Mouse (Mus musculus): ENCODE data around the gene Lipm.

The Lipm gene

DNA sequence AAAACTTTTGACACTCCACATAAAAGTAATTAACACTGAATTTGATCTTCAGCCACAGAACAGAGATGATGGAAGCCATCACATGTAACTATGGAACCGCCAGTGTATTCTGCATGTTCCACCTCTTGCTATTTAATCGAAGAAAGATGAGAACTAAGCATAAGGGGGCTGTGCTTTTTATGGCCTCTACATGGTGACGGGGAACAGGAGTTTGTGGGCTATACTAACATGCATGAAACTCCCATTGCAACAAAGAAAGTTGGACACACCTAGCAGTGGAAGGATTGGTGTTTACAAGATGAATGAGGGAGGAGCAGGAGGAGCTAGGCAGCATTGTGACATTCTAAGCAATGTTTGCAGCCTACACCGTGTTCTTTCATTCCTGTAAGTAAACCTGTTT, at the start of gene Lipm:
Gene Lipm, plus strand, starts transcription at position 301 of the 400 bp plus-strand sequence.
- DNase-seq (ENCODE audit: extremely low spot score, low spot score): no peak

DNA sequence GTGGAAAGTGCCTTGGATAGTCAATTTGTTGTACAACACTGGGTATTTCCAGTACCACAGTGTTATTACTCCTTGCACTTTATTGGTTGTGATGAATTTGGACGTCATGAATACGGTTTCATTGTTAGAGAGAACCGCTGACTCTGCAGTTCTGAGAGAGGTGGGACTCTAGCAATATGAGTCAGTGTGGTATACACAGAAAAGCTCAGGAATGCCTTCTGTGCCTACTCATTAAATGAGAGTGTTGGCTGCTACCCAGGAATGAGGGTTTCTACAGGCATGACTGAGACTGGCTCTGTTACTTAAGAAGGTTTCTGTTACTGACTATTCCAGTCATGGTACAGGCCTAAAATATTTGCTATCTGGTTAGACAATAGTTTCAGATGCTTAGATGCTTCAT, 49.2 kb upstream of the Lipm start:
- DNase-seq (ENCODE audit: extremely low spot score, low spot score): no peak

DNA sequence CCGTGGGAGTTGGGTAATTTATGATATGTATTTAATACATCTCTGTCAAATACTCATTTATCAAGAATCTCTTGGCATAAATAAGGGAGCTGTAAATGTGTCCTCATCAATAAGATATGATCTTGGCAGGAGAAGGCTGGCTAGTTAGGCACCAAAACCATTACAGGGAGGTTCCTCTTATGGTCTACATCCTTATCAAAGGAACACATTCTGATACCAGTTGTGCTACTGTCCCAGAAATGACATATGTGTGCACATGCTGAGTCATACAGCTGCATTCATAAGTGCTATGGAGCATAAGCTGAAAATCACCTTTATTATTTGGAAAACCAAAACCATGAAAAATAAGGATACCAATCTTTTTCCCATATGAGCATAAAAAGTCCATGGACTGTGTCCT, 37.2 kb upstream of the Lipm start:
- DNase-seq (ENCODE audit: extremely low spot score, low spot score): no peak

DNA sequence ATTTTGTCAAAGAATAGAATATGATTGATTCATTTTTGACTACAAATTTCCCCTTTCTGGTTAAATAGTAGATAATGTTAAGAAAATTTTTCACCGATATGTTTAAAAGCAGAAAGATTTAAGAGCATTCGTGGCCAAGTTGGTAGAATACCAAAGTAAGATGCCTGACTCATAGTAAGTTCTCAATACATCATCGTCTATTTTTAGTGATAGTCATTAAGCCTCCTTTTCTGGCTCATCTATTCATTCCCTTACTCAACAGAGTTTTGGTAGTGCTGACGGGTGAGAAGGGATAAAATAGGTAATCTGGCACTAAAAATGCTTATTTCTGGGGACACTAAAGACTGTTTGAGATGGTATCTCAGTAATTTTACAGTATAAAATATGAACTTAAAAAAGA, 36.7 kb upstream of the Lipm start:
- no peak for DNase-seq (ENCODE audit: extremely low spot score, low spot score)

DNA sequence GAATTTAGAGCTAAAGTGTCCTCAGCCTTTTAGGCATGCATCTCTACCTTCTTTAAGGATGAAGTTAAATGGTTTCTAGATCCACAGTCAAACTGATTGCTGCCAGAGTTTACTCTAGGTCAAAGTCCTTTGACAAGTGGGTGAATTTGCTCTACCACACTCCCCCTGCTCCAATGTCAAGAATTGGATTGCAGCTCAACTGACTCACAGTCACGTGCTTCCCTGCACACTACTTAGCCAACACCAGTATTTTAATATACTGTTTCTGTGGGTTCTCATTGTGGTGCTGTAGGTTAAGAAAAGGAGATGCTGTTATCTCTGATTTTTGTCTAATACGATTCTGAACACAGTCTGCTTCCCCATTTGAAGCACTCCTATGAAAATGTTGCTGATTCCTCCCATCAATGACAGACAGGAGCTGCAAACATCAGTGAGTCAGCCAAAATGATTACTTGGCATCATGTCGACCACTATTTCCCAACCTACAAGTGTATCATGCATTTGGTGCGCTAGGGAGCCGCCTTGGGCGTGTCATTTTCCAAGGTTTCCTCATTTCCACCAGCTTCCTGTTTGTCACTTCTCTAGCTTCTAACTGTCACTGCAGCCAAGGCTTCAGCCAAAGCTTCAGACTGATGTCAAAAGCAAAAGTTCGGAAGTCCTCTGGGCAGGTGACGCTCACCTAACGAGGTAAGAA, 33.8 kb upstream of the Lipm start, which contains the start of gene Lipn:
Gene Lipn, plus strand, starts transcription at position 580 of the 694 bp plus-strand sequence.
- DNase-seq (ENCODE audit: extremely low spot score, low spot score): no peak

DNA sequence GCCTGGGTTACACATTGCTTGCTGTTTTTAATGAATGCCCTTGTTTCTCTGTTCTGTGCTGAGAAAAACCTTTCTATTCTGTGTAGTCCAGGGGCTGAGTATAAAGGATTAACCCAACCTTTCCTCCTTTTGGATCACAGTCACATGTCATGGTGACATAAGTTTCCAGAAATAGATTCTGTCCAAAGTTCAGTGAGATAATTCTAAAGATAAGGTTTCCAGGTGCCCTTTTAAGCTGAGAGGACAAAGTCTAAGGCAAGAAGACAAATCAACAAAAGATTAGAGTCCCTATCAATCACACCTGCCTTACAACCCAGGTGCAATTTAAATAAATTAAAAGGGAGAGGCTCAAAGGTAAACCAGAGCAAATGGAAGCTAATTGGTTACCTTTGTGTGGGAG, 26.5 kb upstream of the Lipm start:
- DNase-seq (ENCODE audit: extremely low spot score, low spot score): no peak

DNA sequence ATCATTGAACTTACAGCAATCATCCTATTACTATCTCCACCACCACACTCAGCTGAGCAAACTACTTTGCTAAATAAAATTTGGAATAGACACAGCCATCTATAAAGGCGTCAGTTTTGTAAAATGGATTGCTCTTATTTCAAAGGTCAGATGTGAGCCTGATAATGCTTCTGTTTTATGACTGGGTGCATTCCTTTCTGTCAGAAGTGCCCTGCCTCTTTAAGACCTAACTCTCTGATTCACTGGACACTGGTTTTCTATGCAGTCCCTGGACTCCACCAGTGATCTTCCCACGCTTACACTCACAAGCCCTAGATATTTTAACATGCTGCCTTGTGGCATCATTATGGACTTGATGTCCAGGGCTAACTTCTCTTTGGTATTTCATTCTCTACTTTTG, 22.6 kb upstream of the Lipm start:
- no peak for DNase-seq (ENCODE audit: extremely low spot score, low spot score)

DNA sequence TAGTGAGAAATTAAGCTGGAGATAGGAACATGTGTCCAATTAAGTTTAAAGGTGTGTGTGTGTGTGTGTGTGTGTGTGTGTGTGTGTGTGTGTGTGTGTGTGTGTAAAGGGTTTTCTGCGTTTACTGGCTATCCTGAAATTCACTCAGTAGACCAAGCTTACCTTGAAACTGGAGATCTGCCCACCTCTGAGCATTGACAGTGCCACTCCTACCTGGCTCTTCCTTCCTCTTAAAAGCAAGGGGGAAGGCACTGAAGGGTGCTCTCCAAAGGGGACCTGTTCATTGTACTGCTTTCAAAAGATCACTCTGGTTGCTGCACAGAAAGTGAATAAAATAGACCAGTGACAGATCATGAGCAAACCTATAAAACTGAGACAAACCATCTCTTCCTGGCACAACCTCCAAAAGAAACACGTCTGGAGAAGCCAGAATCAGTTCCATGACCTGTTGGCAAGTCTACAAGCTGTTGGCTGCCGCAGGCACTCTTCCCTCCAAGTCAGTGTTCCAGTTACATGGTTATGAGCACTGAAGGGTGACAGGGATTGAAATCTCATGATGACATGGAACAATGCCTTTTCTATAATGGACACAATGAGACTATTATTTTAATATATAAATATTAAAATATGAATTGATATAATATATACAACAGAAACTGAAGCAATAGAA, 11.6 kb upstream of the Lipm start:
- no peak for DNase-seq (ENCODE audit: extremely low spot score, low spot score)

DNA sequence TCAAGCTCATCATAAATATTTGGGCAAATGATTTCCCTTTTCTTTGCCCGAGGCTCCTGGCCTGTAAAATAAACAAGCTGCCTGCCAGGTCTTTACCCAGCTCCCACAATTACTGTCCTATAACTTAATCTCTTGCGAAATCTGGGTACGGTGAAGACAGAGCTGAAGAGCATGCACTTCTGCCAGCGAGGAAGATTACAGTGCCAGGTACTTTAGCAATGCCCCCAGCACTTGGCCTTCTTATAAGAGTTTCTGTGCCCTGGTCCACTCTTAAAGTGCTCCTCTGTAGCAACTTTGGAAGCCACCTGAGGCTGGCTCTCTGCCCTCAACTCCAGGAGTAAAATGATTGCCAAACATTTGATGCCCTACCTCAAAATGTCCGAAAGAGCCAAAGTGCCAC, 5.4 kb upstream of the Lipm start:
- no peak for DNase-seq (ENCODE audit: extremely low spot score, low spot score)

DNA sequence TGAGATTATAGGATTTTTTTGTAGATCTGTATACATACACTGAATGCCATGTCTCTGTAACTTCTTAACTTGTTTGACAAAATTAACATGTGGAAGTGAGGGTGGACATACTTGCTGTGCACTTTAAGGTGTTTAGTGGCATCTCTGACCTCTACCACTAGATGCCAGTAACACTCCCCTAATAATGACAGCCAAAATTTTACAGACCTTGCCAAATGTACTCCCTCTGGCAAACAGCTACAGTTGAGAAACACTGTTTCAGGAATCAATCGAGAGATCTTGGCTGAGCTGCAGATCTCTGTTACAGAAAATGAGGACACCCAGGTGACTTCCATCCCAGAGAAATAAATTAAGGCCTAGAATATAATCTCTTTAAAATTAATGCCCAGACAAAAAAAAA, 4.5 kb upstream of the Lipm start:
- no peak for DNase-seq (ENCODE audit: extremely low spot score, low spot score)

DNA sequence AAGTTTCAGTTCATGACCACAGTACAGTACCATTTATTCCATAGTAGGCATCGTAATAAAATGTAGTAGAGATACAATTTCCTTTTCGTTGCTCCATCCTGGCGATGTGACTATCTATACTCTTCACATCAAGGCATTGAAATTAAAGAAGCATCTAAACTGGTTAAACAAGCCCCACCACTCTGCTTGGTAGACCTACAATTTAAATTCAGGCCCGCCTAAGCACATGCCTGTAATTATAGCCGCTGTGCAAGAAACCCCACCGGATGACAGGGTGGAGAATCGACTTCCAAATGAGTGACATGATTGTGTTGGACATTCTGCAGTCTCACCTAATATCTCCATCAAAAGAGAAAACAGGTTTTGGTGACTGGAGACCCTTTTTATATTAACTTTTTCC, 1.2 kb downstream of the Lipm start:
- DNase-seq (ENCODE audit: extremely low spot score, low spot score): no peak

DNA sequence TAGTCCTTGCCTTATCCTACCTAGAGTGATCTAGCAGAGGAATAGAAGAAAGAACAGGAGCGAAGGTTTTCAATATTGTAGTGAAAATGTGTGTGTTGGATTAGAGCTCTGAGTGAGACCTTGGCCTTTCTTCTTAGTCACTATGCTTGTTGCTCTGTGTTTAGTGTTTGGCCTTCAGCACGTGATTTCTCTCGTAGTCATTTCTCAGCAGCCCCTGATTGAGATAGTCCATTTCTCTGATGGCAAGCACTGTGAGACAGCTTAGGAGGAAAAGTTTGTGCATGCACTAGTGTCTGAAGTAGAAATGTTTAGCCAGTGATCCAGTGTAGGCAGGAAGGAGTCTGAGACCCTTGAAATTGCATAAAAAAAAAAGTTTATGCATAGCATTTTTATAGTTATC, 4.1 kb downstream of the Lipm start:
- DNase-seq (ENCODE audit: extremely low spot score, low spot score): no peak

DNA sequence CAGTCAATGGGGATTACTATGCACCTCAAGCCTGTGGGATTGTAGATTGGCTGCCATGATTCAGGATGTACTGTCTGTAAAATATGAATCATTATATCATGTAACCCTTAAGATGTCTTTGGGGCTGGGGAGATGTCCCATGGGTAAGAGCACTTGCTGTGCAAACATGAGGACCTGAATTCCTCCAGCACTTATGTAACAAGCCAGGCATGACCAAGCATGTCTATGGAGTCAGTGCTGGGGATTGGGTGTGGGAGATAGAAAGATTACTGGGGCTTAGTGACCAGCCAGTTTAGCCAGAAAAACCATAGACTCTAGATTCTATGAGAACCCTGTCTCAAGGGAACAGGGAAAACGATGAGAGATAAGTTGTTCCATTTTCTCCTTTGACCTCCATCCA, 18.4 kb downstream of the Lipm start:
- DNase-seq (ENCODE audit: extremely low spot score, low spot score): no peak

DNA sequence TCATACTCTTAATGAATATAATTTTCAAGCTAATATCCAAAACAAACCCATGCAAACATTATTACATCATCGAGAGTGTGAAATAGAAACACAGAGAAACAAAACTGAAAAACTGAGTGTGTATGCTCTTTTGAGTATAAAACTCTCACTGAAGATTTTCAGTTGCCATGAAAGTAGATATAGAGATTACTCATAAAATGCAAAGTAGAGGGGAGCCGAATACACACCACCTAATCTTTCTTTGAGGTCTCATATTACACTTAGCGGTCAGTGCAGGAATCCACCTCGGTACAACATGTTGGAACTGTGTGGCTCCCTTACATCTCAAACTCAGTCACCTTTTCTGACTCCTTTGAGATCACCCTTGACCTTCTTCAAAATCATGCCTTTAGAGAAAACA, 18.9 kb downstream of the Lipm start:
- DNase-seq (ENCODE audit: extremely low spot score, low spot score): no peak

DNA sequence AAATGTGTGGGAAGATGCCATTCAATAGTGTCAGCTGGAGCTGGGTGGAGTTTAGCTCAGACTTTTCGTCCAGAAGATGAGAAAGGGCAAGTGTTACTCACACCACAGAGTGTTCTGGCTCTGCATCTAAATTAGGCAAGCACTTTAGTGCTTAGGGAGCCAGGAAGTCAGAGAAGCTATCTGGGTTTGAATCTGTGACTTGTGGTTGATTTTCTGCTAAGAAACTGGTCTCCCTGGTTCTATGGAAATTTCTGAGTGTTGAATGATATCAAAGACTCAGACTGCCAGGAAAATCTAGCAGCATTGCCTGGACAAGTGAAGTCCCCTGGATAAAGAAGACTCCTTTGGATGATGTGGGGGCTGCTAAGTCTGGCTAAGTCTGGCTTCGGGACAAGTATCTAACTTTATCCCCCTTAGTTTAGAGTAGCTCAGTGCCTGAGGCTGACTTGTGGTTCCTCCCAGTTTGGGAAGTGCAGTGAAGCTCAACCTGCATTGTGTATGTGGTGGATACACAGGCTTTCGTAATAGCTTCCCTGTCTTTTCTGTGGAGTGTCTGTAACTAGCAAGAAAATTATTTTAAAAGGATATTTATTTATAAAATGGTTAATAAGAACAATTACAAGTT, 19.5 kb downstream of the Lipm start:
- no peak for DNase-seq (ENCODE audit: extremely low spot score, low spot score)

DNA sequence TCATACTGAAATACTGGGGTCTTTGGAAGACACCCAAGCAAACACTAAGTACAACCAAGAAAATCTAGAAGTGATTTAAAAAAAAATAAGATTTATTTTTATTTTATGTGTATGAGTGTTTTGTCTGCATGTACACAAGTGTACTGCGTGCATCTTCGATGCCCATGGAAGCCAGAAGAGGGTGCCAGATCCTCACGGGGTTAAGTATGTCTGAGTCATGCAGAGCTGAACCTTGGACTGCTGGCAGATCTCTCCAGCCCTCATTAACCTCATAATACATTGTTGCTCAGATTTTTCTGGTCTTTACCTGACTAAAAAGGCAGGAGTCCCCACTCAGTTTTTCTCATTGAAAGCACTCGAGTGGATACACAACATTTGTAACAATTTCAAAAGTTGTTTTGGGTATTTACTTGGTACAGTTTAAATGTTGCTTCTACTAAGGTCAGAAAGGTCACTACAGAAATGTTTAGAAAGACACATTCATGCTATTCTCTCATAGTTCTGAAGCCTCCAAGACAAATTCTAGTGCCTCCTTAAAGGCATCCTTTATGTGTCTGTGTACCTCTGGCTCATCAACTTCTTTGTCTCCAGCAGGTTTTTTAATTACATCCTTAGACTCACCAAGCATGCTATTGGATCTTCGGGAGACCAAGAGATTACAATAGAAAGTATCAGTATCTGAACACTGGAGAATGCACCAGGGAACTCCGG, 38.1 kb downstream of the Lipm start:
- no peak for DNase-seq (ENCODE audit: extremely low spot score, low spot score)

DNA sequence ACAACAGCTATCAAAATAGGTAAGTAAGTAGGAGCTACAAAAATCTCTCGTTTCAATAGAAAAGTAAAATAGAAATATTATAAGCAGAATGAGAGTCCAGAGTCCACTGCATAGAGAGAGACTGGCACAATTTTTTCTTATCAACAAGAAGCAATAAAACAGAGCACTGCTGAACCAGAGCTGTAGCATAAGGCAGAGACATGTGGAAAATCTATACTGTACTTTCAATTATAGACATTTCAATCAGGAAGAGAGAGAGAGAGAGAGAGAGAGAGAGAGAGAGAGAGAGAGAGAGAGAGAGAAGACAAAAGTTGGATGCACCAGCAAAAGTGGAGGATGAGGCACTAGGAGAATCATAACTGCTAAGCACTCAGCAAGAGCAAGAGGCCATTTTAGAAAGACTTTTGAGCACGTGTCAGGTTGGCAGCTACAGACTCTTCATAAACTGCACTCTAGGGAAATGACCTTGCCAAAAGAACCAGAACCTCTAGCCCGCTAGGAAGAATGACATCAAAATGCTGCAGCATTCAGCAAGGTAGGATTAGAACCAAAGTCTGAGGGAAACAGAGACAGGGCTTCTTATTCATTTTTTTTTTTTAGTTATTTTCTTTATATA, 38.8 kb downstream of the Lipm start:
- DNase-seq (ENCODE audit: extremely low spot score, low spot score): no peak

DNA sequence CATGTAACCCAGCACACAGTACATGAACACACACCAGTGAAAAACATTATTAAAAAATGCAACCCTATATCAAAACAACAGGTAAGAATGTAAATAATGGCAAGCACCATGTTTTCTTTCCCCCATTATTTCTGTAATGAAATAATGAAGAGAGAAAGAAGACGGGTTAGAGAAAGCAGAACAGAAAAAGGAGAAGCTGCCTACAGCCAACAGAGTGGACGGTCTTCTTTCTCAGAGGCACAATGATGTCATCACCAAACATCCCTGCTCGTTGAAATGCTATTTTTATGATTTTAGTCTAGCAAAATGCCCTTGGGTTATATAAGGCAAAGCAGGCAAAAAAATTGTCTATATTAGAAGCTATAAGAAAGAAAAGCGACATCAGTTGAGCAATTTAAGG, 47.7 kb downstream of the Lipm start:
- DNase-seq (ENCODE audit: extremely low spot score, low spot score): no peak

DNA sequence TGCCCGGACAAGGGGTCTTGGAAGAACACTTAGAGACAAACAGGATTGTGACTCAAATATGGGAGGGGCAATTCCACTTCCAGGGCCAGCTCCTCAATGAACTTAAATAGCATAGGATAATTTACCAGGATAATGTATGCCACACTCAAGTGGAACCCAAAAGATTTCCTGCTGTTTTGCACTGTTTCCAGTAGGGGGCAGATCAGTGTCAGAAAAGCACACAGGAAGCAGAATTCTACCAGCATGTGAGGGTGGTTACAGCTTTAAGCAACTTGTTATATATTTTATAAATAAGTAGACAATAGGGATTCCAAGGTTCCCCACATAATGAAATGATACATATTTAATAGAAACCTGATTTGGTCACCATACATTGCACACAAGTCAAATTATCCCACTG, 51.2 kb downstream of the Lipm start:
- DNase-seq (ENCODE audit: extremely low spot score, low spot score): no peak

DNA sequence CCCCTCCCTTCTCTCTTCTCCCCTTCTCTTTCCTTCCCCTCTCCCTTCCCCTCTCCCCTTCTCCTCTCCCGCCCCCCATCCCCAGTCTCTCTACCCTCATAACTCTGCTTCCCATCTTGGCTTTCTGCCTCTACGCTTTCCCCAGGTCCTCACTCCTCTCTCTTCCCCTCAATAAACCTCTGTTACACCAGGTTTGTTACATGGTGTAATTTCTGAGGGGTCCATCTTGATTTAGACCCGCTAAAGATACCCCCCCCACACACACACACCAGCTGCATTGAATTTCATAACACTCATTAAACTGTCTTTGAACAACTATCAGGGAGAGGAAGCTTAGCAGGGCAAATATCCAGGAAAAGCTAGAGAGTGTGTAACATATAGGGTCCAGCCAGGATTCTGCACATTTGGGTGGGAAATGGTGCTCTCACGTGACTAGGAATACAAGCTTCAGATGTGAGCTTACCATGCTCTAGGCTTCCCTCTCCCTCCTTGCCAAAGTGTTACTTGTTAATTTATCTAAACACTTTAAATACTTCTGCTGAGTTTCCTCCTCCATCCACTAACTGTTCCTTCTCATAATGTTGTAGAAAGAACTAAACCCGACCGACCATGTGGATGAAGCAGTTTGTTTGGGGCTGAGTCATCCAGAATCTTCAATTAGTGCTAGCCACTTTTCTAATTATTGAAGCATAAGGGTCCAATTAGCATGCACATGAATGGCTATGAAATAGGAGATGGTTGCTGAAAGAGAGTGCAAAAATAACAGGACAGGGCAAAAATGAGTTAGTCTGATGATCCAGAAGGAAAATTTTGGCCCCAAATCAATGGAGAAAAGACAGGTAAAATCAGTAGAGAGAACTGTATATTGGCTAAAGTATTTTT, 52.8 kb downstream of the Lipm start:
- no peak for DNase-seq (ENCODE audit: extremely low spot score, low spot score)

DNA sequence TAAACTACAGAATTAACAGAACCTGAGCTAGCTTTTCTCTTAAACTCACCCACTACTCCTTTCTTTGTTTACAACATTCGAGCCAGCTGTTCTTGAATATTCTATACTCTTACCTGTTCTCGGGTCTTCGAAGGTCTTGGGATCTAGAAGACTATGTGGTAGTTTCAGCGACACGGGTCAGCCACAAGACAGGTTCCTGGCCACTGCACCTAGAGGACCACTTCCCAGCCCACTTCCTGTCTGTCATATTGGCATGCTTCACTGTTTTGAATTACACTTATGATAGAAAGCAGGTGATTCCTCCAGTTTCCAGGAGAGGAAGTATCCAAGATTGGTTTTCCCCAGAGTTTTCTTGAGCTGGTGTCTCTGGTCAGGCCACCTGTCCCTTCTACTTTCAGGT, 62.0 kb downstream of the Lipm start:
- DNase-seq (ENCODE audit: extremely low spot score, low spot score): no peak
